Mouse (Mus musculus) heart, embryonic 12.5 days (tissue): ENCODE measurements at regions not wholly inside any gene's neighbourhood (a gene's known extent, or its start where the extent isn't known, plus 50 kb on each side); places are given as distances from the start of the nearest gene placed in this dataset.
A peak's percentile ranks its signal among the peaks of the same experiment; 100 is the strongest.

Experiments
- ATAC-seq: fragments of 200-750 bp; cut with Nextera tagmentation; 2 replicates; pipeline ENCODE4 v1.8.0; 2017; ENCODE audit warnings: moderate TSS enrichment, moderate library complexity; ENCODE audit not compliant: insufficient number of reproducible peaks, low FRiP score
- H3K27ac ChIP-seq: fragments of 300-500 bp; sonication (generic); 2 replicates; pipeline ENCODE4 v1.5.1; 2016; ENCODE audit warnings: mild to moderate bottlenecking, moderate library complexity; ENCODE audit not compliant: poor library complexity, severe bottlenecking
- H3K27me3 ChIP-seq: fragments of 300-500 bp; sonication (generic); replicated peaks from 2 replicates; pipeline ENCODE4 v1.6.1; 2016; ENCODE audit warnings: mild to moderate bottlenecking, moderate library complexity
- H3K36me3 ChIP-seq: fragments of 300-500 bp; sonication (generic); 2 replicates; pipeline ENCODE4 v1.6.1; 2016; ENCODE audit warnings: mild to moderate bottlenecking, moderate library complexity
- H3K4me1 ChIP-seq: fragments of 300-500 bp; sonication (generic); replicated peaks from 2 replicates; pipeline ENCODE4 v1.6.1; 2016; ENCODE audit warnings: mild to moderate bottlenecking
- H3K4me2 ChIP-seq: fragments of 300-500 bp; sonication (generic); 2 replicates; pipeline ENCODE4 v1.6.1; 2016; ENCODE audit warnings: mild to moderate bottlenecking, moderate library complexity
- H3K4me3 ChIP-seq: fragments of 300-500 bp; sonication (generic); 2 replicates; pipeline ENCODE4 v1.5.1; 2016; ENCODE audit warnings: mild to moderate bottlenecking
- H3K9ac ChIP-seq: fragments of 300-500 bp; sonication (generic); 2 replicates; pipeline ENCODE4 v1.6.1; 2016; ENCODE audit warnings: mild to moderate bottlenecking, moderate library complexity
- H3K9me3 ChIP-seq: fragments of 300-500 bp; sonication (generic); replicated peaks from 2 replicates; pipeline ENCODE4 v1.6.1; 2016; ENCODE audit warnings: mild to moderate bottlenecking, moderate library complexity
- WGBS: fragments of 180-500 bp; shearing (Covaris S2); methylation state at CpG from one replicate; pipeline ENCODE4 v1.1.7; 2016; 5-methylcytosine and 5-hydroxymethylcytosine counted together

DNA sequence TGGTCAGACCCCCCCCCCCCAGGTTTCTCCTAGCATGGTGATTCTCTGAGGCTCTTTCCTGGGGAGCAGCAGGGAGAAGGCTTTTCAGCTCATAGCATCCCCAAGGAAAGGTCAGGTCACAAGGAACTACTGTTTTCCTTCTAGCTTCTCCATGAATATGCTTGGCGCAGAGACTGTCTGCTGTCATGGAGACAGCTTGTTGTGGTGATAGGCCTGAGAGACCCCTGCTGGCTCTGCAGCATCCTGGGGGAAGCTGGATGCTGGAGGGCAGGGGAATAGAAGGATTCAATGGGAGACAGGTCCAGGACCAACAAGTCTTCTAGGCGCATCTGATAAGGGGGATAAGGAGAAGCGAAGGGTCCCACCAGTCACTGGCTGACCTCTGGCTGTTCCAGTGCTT is 178.1 kb downstream of the Utp6 start:
- Histone ChIP-seq H3K4me2 (no peak overlapping the region), H3K9me3 (no peaks in the 10 kb centered on the region), H3K27ac (no peak overlapping the region), H3K4me1 (peaks cover 21% of the 10 kb centered on the region), H3K9ac (no peak overlapping the region), H3K36me3 (no peaks in the 10 kb centered on the region), H3K27me3 (no peaks in the 10 kb centered on the region), H3K4me3 (no peak overlapping the region)
- 48% methylated on average over 3 of the region's 3 CpGs for WGBS
- no peak for ATAC-seq

DNA sequence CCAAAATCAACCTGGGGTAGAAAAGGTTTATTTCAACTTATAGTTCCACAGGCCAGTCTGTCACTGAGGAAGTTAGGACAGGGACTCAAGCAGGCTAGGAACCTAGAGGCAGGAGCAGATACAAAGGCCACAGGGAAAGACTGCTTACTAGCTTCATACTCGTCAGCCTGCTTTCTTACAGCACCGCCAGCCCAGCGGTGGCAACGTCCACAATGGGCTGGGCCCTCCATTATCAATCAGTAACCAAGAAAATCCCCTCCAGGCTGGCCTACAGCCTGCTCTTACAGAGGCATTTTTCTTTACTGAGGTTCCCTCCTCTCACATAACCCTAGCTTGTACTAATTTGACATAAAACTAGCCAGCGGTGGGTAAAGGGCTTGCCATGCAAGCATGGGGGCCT is 180.2 kb downstream of the Utp6 start:
- H3K4me2 ChIP-seq = no peak overlapping the region
- no peaks in the 10 kb centered on the region for H3K27me3 ChIP-seq
- H3K27ac ChIP-seq = no peak overlapping the region
- no peak overlapping the region for H3K4me3 ChIP-seq
- H3K9ac ChIP-seq = no peak overlapping the region
- peaks cover 28% of the 10 kb centered on the region for H3K4me1 ChIP-seq
- WGBS = 61% methylated on average over 5 of the region's 5 CpGs
- no peaks in the 10 kb centered on the region for H3K9me3 ChIP-seq
- ATAC-seq = no peak
- no peaks in the 10 kb centered on the region for H3K36me3 ChIP-seq

DNA sequence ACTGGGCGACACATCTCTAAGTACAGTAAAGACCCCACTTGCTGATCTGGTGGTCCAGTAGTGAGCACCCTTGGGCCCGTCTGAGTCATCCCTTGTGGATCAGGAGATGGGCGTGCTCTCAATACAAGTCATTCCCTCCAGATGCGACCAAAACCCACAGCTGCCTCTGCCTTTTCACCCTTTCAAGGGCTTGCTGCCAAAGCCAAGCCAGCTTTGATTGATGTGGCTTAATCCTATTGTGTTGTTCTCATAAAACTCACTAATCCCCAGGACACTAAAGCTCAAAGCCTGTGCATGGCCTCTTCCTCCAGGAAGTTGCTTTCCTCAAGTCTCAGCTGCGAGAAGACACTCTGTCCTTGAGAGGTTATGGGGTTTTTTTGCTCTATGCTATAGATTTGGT is 182.4 kb downstream of the Utp6 start:
- no peak overlapping the region for H3K4me2 ChIP-seq
- H3K36me3 ChIP-seq = no peaks in the 10 kb centered on the region
- no peak overlapping the region for H3K9ac ChIP-seq
- no peak for ATAC-seq
- H3K9me3 ChIP-seq = no peaks in the 10 kb centered on the region
- peaks cover 35% of the 10 kb centered on the region for H3K4me1 ChIP-seq
- H3K4me3 ChIP-seq = no peak overlapping the region
- WGBS = 66% methylated on average over 5 of the region's 5 CpGs
- H3K27ac ChIP-seq = no peak overlapping the region
- no peaks in the 10 kb centered on the region for H3K27me3 ChIP-seq

DNA sequence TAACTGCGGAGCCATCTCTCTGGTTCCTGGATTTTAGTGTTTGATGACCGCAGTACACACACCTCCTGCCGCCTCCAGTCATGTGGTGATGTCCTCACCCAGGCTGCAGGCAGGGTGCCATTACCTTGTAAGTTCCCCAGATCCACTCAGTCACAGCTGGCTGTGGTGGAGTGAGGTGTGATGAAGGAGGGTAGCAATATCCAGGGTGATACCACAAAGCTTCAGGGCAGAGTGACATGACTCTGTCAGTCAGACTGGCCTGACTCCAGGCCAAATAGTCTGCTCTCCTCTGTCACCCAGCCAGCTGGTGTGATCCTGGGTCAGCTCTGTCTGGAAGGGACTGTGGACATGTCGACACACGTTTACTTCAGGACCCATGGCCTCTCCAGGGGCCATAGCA is 183.7 kb downstream of the Utp6 start:
- Histone ChIP-seq H3K4me1 (peaks cover 43% of the 10 kb centered on the region), H3K9me3 (no peaks in the 10 kb centered on the region), H3K4me2 (no peak overlapping the region), H3K27me3 (no peaks in the 10 kb centered on the region), H3K4me3 (no peak overlapping the region), H3K27ac (peak overlapping the region; percentile 54), H3K9ac (no peak overlapping the region), H3K36me3 (no peaks in the 10 kb centered on the region)
- 51% methylated on average over 5 of the region's 5 CpGs for WGBS
- 0 out of 2 replicates have a peak, but pooled peaks have one; percentile 29 for ATAC-seq

DNA sequence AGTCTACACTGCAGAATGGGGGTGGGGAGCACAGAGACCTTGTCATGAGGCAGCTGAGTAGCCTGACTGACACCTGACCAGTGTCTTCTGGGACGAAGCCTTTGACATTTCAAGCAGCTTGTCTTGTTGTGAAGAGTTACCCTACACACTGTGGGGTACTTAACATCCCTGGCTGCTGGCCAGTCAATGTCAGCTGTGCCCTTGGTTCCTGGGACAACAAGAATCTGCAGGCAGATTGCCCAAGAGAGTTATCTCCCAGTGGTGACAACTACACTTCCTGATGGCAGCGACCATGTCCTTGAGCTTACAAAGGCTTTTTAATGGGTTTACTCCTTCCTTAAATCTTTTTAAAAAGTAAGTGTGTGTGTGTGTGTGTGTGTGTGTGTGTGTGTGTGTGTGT is 184.2 kb downstream of the Utp6 start:
- WGBS = 13% methylated on average over 2 of the region's 2 CpGs
- Histone ChIP-seq H3K4me2 (0 out of 2 replicates have a peak overlapping the region, but pooled peaks have one; percentile 11), H3K27ac (peak overlapping the region; percentile 54), H3K9ac (no peak overlapping the region), H3K9me3 (no peaks in the 10 kb centered on the region), H3K4me1 (peaks cover 45% of the 10 kb centered on the region), H3K27me3 (no peaks in the 10 kb centered on the region), H3K36me3 (no peaks in the 10 kb centered on the region), H3K4me3 (no peak overlapping the region)
- peak; percentile 51; the same call in 1 of the 2 replicates for ATAC-seq

DNA sequence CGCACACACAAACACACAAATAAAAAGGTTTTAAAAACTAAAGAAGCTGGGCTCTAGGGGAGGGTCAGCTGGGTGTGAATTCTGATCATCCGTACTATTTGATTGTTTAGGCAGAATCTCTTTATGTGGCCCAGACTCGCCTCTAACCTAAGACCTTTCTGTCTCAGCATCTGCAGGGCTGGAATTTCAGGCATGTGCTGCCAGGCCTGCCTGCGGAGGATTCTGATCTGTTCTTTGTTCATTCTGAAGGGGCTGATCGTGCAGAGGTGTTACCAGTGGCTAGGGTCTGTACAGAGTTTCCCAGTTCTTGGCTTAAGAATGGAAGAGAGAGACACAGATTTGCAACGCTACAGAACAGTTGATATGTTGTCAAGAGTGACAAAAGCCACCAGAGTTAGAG is 185.6 kb downstream of the Rab11fip4 start:
- no peak for ATAC-seq
- WGBS = 32% methylated on average over 6 of the region's 6 CpGs
- H3K27ac ChIP-seq = no peak overlapping the region
- H3K9me3 ChIP-seq = no peaks in the 10 kb centered on the region
- H3K4me1 ChIP-seq = peaks cover 47% of the 10 kb centered on the region
- H3K4me2 ChIP-seq = no peak overlapping the region
- no peaks in the 10 kb centered on the region for H3K27me3 ChIP-seq
- H3K9ac ChIP-seq = no peak overlapping the region
- no peaks in the 10 kb centered on the region for H3K36me3 ChIP-seq
- H3K4me3 ChIP-seq = no peak overlapping the region

DNA sequence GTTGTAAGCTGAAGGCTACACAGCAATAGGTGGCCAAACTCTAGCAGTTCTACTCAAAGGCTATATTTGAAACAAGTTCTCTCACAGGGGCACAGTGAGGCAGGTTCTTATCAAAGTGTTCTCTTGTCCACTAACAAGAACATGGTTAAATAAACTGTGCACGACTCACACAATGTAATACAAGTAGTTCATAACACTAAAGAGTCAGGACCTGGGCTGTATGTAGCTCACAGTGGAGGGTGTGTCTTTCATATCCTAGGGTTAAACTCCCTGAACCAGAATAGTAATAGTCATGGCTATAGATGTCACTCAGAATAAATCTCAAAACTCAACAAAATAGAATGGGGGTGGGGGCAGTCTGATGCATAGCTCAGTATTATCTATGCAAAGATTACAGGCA is 182.7 kb downstream of the Rab11fip4 start:
- Histone ChIP-seq H3K36me3 (no peaks in the 10 kb centered on the region), H3K4me1 (peaks cover 42% of the 10 kb centered on the region), H3K9ac (no peak overlapping the region), H3K27me3 (no peaks in the 10 kb centered on the region; the same call in 1 of the 2 replicates), H3K9me3 (0 out of 2 replicates have a peak, but pooled peaks cover 6% of the 10 kb centered on the region), H3K27ac (no peak overlapping the region), H3K4me3 (no peak overlapping the region), H3K4me2 (no peak overlapping the region)
- ATAC-seq = no peak
- 31% methylated on average over 1 of the region's 1 CpGs for WGBS

DNA sequence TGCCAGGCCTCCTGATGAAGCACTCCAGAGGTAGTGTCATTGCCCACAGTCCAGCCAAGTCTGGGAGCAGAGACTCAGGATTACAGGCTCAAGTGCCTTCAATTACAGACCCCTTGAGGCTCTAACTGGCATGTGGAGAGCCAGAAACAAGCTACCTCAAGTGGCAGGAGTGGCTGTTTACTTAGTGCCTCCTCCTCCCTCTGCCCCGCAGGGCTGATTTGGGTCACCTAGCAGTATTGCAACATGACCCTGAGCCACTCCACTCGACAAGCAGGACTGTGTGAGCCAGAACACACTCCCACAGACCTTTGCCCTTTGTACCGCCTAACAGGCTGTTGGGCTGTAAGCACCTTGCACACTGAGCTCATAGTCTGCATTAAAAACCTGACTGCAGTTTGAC is 180.4 kb downstream of the Rab11fip4 start:
- H3K27me3 ChIP-seq = no peaks in the 10 kb centered on the region; the same call in 1 of the 2 replicates
- H3K9ac ChIP-seq = no peak overlapping the region
- 0 out of 2 replicates have a peak, but pooled peaks cover 6% of the 10 kb centered on the region for H3K9me3 ChIP-seq
- no peaks in the 10 kb centered on the region for H3K36me3 ChIP-seq
- peaks cover 19% of the 10 kb centered on the region for H3K4me1 ChIP-seq
- WGBS = 32% methylated on average over 3 of the region's 3 CpGs
- no peak overlapping the region for H3K4me3 ChIP-seq
- ATAC-seq = no peak
- H3K4me2 ChIP-seq = no peak overlapping the region
- H3K27ac ChIP-seq = no peak overlapping the region

DNA sequence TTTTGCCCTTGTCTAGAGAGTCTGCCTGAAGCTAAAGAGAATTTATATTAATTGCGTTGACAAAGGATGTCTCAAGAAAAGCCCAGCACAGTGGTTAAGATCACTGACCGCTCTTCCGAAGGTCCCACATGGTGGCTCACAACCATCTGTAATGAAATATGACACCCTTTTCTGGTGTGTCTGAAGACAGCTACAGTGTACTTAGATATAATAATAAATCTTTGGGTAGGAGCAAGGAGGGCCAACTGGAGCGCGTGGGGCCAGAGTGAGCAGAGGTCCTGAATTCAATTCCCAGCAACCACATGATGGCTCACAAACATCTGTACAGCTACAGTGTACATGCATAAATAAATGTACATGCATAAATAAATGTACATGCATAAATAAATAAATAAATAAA is 176.1 kb downstream of the Rab11fip4 start:
- Histone ChIP-seq H3K36me3 (no peaks in the 10 kb centered on the region), H3K27me3 (peaks cover 3% of the 10 kb centered on the region; the same call in 1 of the 2 replicates), H3K4me3 (no peak overlapping the region), H3K9me3 (0 out of 2 replicates have a peak, but pooled peaks cover 6% of the 10 kb centered on the region), H3K9ac (no peak overlapping the region), H3K27ac (no peak overlapping the region), H3K4me1 (peaks cover 7% of the 10 kb centered on the region), H3K4me2 (no peak overlapping the region)
- 92% methylated on average over 5 of the region's 5 CpGs for WGBS
- no peak for ATAC-seq

DNA sequence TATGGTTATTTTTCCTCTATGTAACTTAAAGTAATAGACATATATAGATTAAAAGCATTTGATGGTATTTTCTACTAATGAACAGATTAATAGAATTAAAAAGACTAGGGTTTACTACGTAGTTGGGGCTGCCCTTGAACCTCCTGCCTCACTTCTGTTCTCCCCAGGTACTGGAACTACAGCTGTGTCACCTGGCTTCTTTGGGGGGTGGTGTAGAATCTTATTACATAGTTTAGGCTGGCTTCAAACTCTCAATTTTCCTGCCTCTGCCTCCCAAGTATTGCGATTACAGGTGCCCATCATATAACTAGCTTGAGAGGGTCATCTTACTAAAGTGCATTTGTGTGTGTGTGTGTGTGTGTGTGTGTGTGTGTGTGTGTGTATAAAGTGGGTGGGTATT is 175.0 kb downstream of the Rab11fip4 start:
- Histone ChIP-seq H3K4me2 (no peak overlapping the region), H3K27ac (no peak overlapping the region), H3K27me3 (peaks cover 3% of the 10 kb centered on the region; the same call in 1 of the 2 replicates), H3K9me3 (0 out of 2 replicates have a peak, but pooled peaks cover 6% of the 10 kb centered on the region), H3K4me1 (no peaks in the 10 kb centered on the region), H3K9ac (no peak overlapping the region), H3K4me3 (no peak overlapping the region), H3K36me3 (no peaks in the 10 kb centered on the region)
- WGBS = 93% methylated on average over 2 of the region's 2 CpGs
- no peak for ATAC-seq

DNA sequence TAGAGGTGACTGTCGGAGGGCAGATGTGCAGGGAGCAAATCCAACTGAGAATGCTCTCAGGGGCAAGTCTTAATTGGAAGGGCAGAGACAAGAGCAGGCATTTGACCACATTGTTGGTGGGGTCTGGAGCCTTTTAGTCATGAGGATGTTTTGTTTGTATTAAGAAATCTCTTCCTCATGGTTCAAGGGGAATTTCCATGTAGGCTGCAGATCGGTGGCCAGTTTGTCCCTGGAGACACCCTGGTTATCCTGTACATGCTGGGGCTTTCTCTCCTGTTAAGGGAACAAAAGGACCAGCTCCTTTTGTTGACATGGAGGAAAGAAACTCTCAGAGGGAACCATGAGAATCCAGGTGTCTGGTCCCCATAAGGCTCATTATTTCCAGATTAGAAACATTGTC is 174.4 kb downstream of the Rab11fip4 start:
- Histone ChIP-seq H3K27ac (no peak overlapping the region), H3K27me3 (peaks cover 3% of the 10 kb centered on the region; the same call in 1 of the 2 replicates), H3K4me1 (no peaks in the 10 kb centered on the region), H3K36me3 (no peaks in the 10 kb centered on the region), H3K4me2 (no peak overlapping the region), H3K9me3 (0 out of 2 replicates have a peak, but pooled peaks cover 6% of the 10 kb centered on the region), H3K9ac (no peak overlapping the region), H3K4me3 (no peak overlapping the region)
- 68% methylated on average over 2 of the region's 2 CpGs for WGBS
- ATAC-seq = no peak

DNA sequence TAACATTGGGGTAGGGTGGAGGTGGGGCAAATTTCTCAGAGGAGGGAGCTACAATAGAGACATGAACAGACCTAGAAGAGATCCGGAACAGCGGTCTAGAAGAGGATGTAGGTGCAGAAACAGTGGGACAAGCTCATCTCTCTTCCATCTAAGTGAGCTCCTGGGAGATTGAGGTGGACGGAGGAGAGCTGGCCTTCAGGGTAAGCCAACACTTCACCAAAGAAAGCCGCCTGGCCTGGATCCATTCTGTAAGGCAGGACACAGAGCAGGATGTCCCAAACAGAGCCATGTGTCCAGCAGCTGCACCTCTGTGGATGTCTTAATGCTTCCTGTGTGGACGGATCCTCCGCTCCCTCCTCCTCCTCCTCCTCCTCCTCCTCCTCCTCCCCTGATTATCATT is 173.0 kb downstream of the Rab11fip4 start:
- Histone ChIP-seq H3K4me3 (no peak overlapping the region), H3K9me3 (no peaks in the 10 kb centered on the region), H3K36me3 (no peaks in the 10 kb centered on the region), H3K27me3 (0 out of 2 replicates have a peak, but pooled peaks cover 3% of the 10 kb centered on the region), H3K27ac (no peak overlapping the region), H3K4me2 (no peak overlapping the region), H3K4me1 (no peaks in the 10 kb centered on the region), H3K9ac (no peak overlapping the region)
- WGBS = 72% methylated on average over 6 of the region's 6 CpGs
- ATAC-seq = no peak
